Mouse (Mus musculus): ENCODE data around the gene Cpt1b. TPM values are rescaled to one million over a fixed set of nuclear protein-coding genes. Genes with fewer than 3 reads are reported as not detected.
"Not testable (repeated sequence)": the region's sequence is repeated elsewhere in the genome, so short reads cannot be mapped to it uniquely, and the experiment has no call there.

The Cpt1b gene
- polyA plus RNA-seq, 1 experiment from 2014 or later, result 0.46 TPM

GRCm38 (mm10) chr15:89442486-89443070, 16.9 kb upstream of the Cpt1b start:
- no peaks in the 10 kb centered on the region for H3K27me3 ChIP-seq (replicated peaks; ENCODE audit: control insufficient read depth, insufficient read depth, low read length)
- H3K9ac ChIP-seq (ENCODE audit: low read depth, low read length), result no peak overlapping the region
- H3K36me3 ChIP-seq (ENCODE audit: control insufficient read depth, insufficient read depth), result no peaks in the 10 kb centered on the region
- no peak overlapping the region for H3K27ac ChIP-seq (ENCODE audit: low read depth, low read length)
- peak; percentile 55 for TF ChIP-seq CTCF (IDR thresholded peaks at IDR 0.05; ENCODE audit: low read depth)
- no peak overlapping the region for H3K4me2 ChIP-seq (replicated peaks; ENCODE audit: low read depth)
- H3K4me1 ChIP-seq (replicated peaks; ENCODE audit: control insufficient read depth, insufficient read depth, low read length), result no peaks in the 10 kb centered on the region
- no peak for ATAC-seq
- 36% methylated on average over 8 of the region's 8 CpGs for WGBS
- no peaks in the 10 kb centered on the region for H3K9me3 ChIP-seq (ENCODE audit: control insufficient read depth)
- H3K4me3 ChIP-seq (ENCODE audit: low read depth, low read length), result no peak overlapping the region

DNA sequence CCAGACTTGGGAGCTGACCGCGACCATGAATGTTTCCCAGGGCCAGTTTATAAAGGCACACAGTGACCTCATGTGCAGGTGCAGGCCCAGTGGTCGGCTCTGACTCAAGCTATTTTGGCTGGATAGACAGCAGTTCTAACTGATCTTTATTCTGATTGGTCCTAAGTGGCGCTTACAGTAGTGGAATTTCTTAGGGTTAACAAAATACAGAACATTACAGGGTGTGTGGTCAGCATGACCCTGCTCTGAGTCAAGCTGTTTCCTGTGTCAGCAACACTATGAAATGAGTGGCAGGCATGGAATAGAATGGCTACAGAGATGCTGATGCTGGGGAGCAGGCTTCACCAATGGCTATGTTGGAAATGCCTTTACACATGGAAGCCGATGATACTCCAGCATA, 10.2 kb upstream of the Cpt1b start:
- WGBS, result 86% methylated on average over 5 of the region's 5 CpGs
- Histone ChIP-seq H3K4me2 (replicated peaks; ENCODE audit: low read depth) (no peak overlapping the region), H3K27ac (ENCODE audit: low read depth, low read length) (no peak overlapping the region), H3K4me3 (ENCODE audit: low read depth, low read length) (no peak overlapping the region), H3K4me1 (replicated peaks; ENCODE audit: control insufficient read depth, insufficient read depth, low read length) (no peaks in the 10 kb centered on the region; the same call in 1 of the 2 replicates), H3K9me3 (ENCODE audit: control insufficient read depth) (no peaks in the 10 kb centered on the region), H3K27me3 (replicated peaks; ENCODE audit: control insufficient read depth, insufficient read depth, low read length) (no peaks in the 10 kb centered on the region), H3K36me3 (ENCODE audit: control insufficient read depth, insufficient read depth) (no peaks in the 10 kb centered on the region), H3K9ac (ENCODE audit: low read depth, low read length) (no peak overlapping the region)
- ATAC-seq, result no peak
- TF ChIP-seq CTCF (IDR thresholded peaks at IDR 0.05; ENCODE audit: low read depth), result no peak

DNA sequence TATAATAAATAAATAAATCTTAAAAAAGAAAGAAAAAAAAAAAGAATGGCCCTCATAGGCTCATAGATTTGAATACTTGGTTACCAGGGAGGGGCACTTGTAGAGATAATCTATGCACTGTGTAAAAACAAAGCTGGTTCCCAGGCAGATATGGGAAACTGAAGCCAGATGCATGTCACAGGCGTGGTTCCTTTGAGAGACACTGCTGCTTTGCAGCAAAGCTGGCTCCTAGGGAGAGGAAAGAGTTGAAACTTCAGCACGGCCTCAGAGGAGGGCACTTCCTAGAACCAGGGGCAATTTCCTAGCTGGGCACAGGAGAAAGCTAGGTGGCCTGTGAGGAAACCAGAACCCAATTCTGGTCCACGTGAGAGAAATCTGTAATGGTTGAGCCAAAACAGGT, 8.5 kb upstream of the Cpt1b start:
- Histone ChIP-seq H3K9me3 (ENCODE audit: control insufficient read depth) (no peaks in the 10 kb centered on the region), H3K4me2 (replicated peaks; ENCODE audit: low read depth) (no peak overlapping the region), H3K4me1 (replicated peaks; ENCODE audit: control insufficient read depth, insufficient read depth, low read length) (no peaks in the 10 kb centered on the region; the same call in 1 of the 2 replicates), H3K36me3 (ENCODE audit: control insufficient read depth, insufficient read depth) (no peaks in the 10 kb centered on the region), H3K4me3 (ENCODE audit: low read depth, low read length) (no peak overlapping the region), H3K9ac (ENCODE audit: low read depth, low read length) (no peak overlapping the region), H3K27ac (ENCODE audit: low read depth, low read length) (no peak overlapping the region), H3K27me3 (replicated peaks; ENCODE audit: control insufficient read depth, insufficient read depth, low read length) (no peaks in the 10 kb centered on the region)
- no peak for TF ChIP-seq CTCF (IDR thresholded peaks at IDR 0.05; ENCODE audit: low read depth)
- 66% methylated on average over 3 of the region's 3 CpGs for WGBS
- ATAC-seq, result no peak

- no peak overlapping the region for H3K4me2 ChIP-seq (replicated peaks; ENCODE audit: low read depth)
- no peak for ATAC-seq
- no peak for TF ChIP-seq CTCF (IDR thresholded peaks at IDR 0.05; ENCODE audit: low read depth)
- H3K27ac ChIP-seq (ENCODE audit: low read depth, low read length), result no peak overlapping the region
- peaks cover 8% of the 10 kb centered on the region; the same call in 1 of the 2 replicates for H3K4me1 ChIP-seq (replicated peaks; ENCODE audit: control insufficient read depth, insufficient read depth, low read length)
- H3K4me3 ChIP-seq (ENCODE audit: low read depth, low read length), result no peak overlapping the region
- H3K9ac ChIP-seq (ENCODE audit: low read depth, low read length), result no peak overlapping the region
- no peaks in the 10 kb centered on the region for H3K36me3 ChIP-seq (ENCODE audit: control insufficient read depth, insufficient read depth)
- H3K27me3 ChIP-seq (replicated peaks; ENCODE audit: control insufficient read depth, insufficient read depth, low read length), result no peaks in the 10 kb centered on the region
- 70% methylated on average over 4 of the region's 4 CpGs for WGBS
- H3K9me3 ChIP-seq (ENCODE audit: control insufficient read depth), result no peaks in the 10 kb centered on the region
Observed at GRCm38 (mm10) chr15:89432946-89433345, 7.3 kb upstream of the Cpt1b start.

DNA sequence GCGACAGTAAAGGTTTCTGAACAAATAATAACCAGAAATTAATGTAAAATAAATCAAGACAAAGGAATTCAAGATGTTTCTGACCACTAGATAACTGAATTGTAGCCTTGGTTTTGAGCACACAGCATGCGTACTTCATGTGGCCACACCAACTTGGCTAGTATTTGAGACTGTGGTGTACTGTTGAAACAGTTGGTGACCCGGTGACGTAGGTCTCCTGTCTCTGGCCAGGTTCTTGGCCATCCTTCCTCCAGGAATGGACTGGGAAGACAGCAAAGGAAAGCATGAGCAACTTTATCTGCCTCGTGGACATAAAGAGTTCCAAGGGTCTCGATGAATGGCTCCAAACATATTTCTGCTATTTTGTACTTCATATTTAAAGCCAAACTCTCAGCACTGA, 6.1 kb upstream of the Cpt1b start:
- no peak overlapping the region for H3K27ac ChIP-seq (ENCODE audit: low read depth, low read length)
- no peak for TF ChIP-seq CTCF (IDR thresholded peaks at IDR 0.05; ENCODE audit: low read depth)

GRCm38 (mm10) chr15:89431271-89431670, 5.6 kb upstream of the Cpt1b start:
- Histone ChIP-seq H3K4me1 (replicated peaks; ENCODE audit: control insufficient read depth, insufficient read depth, low read length) (peaks cover 8% of the 10 kb centered on the region; the same call in 1 of the 2 replicates), H3K27ac (ENCODE audit: low read depth, low read length) (no peak overlapping the region), H3K27me3 (replicated peaks; ENCODE audit: control insufficient read depth, insufficient read depth, low read length) (no peaks in the 10 kb centered on the region), H3K4me2 (replicated peaks; ENCODE audit: low read depth) (no peak overlapping the region), H3K4me3 (ENCODE audit: low read depth, low read length) (no peak overlapping the region), H3K9me3 (ENCODE audit: control insufficient read depth) (no peaks in the 10 kb centered on the region), H3K36me3 (ENCODE audit: control insufficient read depth, insufficient read depth) (peaks cover 14% of the 10 kb centered on the region), H3K9ac (ENCODE audit: low read depth, low read length) (no peak overlapping the region)
- ATAC-seq, result no peak
- TF ChIP-seq CTCF (IDR thresholded peaks at IDR 0.05; ENCODE audit: low read depth), result no peak
- WGBS, result 44% methylated on average over 3 of the region's 3 CpGs

More for the DNA sequence above, 6.1 kb upstream of the Cpt1b start:
- Histone ChIP-seq H3K4me3 (ENCODE audit: low read depth, low read length) (no peak overlapping the region), H3K4me1 (replicated peaks; ENCODE audit: control insufficient read depth, insufficient read depth, low read length) (peaks cover 8% of the 10 kb centered on the region; the same call in 1 of the 2 replicates), H3K27me3 (replicated peaks; ENCODE audit: control insufficient read depth, insufficient read depth, low read length) (no peaks in the 10 kb centered on the region), H3K36me3 (ENCODE audit: control insufficient read depth, insufficient read depth) (peaks cover 9% of the 10 kb centered on the region), H3K9me3 (ENCODE audit: control insufficient read depth) (no peaks in the 10 kb centered on the region), H3K4me2 (replicated peaks; ENCODE audit: low read depth) (no peak overlapping the region), H3K9ac (ENCODE audit: low read depth, low read length) (no peak overlapping the region)
- 94% methylated on average over 6 of the region's 6 CpGs for WGBS
- no peak for ATAC-seq

DNA sequence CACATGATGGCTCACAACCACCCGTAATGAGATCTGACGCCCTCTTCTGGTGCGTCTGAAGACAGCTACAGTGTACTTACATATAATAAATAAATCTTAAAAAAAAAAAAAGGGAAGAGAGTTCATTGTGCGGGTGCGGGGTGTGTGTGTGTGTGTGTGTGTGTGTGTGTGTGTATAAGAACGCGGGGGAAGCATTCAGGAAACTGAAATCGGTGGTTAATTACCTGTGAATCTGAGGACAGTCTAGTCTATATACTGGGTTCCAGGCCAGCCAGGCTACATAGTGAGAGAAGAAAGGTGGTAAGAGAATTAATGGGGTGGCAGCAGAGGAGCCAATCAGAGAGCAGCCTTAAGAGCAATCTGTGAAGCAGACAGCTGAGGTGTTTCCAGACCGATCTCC, 5.1 kb upstream of the Cpt1b start:
- H3K27me3 ChIP-seq (replicated peaks; ENCODE audit: control insufficient read depth, insufficient read depth, low read length); H3K4me1 ChIP-seq (replicated peaks; ENCODE audit: control insufficient read depth, insufficient read depth, low read length); H3K9ac ChIP-seq (ENCODE audit: low read depth, low read length); H3K4me3 ChIP-seq (ENCODE audit: low read depth, low read length); H3K9me3 ChIP-seq (ENCODE audit: control insufficient read depth); H3K27ac ChIP-seq (ENCODE audit: low read depth, low read length); ATAC-seq: not testable (repeated sequence)
- 79% methylated on average over 9 of the region's 9 CpGs for WGBS
- Histone ChIP-seq H3K4me2 (replicated peaks; ENCODE audit: low read depth) (peak overlapping the region; percentile 94; the same call in 1 of the 2 replicates), H3K36me3 (ENCODE audit: control insufficient read depth, insufficient read depth) (peaks cover 19% of the 10 kb centered on the region)
